Mouse (Mus musculus): Measurements from ENCODE around the gene Pcsk2. TPM values are rescaled to one million over a fixed set of nuclear protein-coding genes. Genes with fewer than 3 reads are reported as not detected.

Gene Pcsk2
- polyA plus RNA-seq, 1 experiment from 2014 or later, result 4.5 TPM

GRCm38 (mm10) chr2:143841536-143841935, 295.6 kb downstream of the Pcsk2 start:
- Histone ChIP-seq H3K27me3 (ENCODE audit: control insufficient read depth, insufficient read depth, low read length) (no peaks in the 10 kb centered on the region), H3K9ac (ENCODE audit: low read depth, low read length) (no peak overlapping the region), H3K27ac (ENCODE audit: low read depth, low read length) (no peak overlapping the region), H3K4me3 (ENCODE audit: low read depth, low read length) (no peak overlapping the region), H3K9me3 (ENCODE audit: control insufficient read depth, low read length) (no peaks in the 10 kb centered on the region), H3K4me1 (replicated peaks; ENCODE audit: control insufficient read depth, insufficient read depth, low read length) (no peaks in the 10 kb centered on the region), H3K36me3 (ENCODE audit: control insufficient read depth, insufficient read depth, low read length) (no peaks in the 10 kb centered on the region), H3K4me2 (replicated peaks; ENCODE audit: low read depth, low read length) (no peak overlapping the region)
- DNase-seq (ENCODE audit: low spot score), result no peak
- WGBS, result 85% methylated on average over 7 of the region's 7 CpGs
- no peak for ATAC-seq (ENCODE audit: low FRiP score)

DNA sequence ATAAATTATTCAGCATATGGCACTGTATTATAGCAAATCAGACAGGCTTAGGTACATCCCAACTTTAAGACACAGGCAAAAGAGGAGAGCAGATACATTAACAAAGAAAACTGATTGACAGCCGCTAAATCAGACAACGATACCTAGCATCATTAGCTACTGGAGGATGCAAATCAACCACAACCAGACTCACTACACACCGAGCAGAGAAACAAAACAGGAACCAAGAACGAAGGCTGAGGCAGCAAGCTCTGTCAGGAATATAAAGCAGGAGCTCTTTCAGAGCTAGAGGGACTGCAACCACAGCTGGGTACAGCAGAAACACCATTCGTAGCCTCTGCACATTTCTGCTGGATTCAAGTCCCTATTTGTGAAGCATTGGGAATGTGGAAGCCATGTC, 298.8 kb downstream of the Pcsk2 start:
- no peak overlapping the region for H3K4me3 ChIP-seq (ENCODE audit: low read depth, low read length)
- no peak for DNase-seq (ENCODE audit: low spot score)
- no peaks in the 10 kb centered on the region for H3K36me3 ChIP-seq (ENCODE audit: control insufficient read depth, insufficient read depth, low read length)

DNA sequence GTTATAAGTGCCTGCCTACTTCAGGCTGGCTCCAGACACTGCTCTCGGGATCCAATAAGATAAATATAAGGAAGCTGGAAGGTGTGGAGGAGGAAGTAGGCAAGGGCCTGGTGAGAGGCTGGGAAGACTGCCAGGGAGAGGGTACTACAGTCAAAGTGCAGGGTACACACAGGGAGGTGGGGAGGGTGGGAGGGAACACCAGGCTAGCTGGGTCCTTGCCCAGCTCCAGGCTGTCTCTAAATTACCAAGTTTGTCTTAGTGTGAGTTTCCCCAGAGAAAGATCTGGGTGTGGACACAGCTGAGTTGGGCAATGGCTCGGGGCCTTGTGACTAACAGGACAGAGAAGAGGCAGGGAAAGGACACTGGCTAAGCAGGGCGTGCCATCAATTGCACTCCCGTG, 300.8 kb downstream of the Pcsk2 start:
- H3K27ac ChIP-seq (ENCODE audit: low read depth, low read length), result no peak overlapping the region
- H3K4me1 ChIP-seq (replicated peaks; ENCODE audit: control insufficient read depth, insufficient read depth, low read length), result no peaks in the 10 kb centered on the region
- no peaks in the 10 kb centered on the region for H3K27me3 ChIP-seq (ENCODE audit: control insufficient read depth, insufficient read depth, low read length)
- no peak for DNase-seq (ENCODE audit: low spot score)
- H3K9ac ChIP-seq (ENCODE audit: low read depth, low read length), result no peak overlapping the region
- H3K36me3 ChIP-seq (ENCODE audit: control insufficient read depth, insufficient read depth, low read length), result no peaks in the 10 kb centered on the region
- no peaks in the 10 kb centered on the region for H3K9me3 ChIP-seq (ENCODE audit: control insufficient read depth, low read length)
- H3K4me3 ChIP-seq (ENCODE audit: low read depth, low read length), result no peak overlapping the region
- WGBS, result 77% methylated on average over 4 of the region's 4 CpGs
- ATAC-seq (ENCODE audit: low FRiP score), result no peak
- no peak overlapping the region for H3K4me2 ChIP-seq (replicated peaks; ENCODE audit: low read depth, low read length)

More for the DNA sequence above, 298.8 kb downstream of the Pcsk2 start:
- Histone ChIP-seq H3K27me3 (ENCODE audit: control insufficient read depth, insufficient read depth, low read length) (no peaks in the 10 kb centered on the region), H3K4me2 (replicated peaks; ENCODE audit: low read depth, low read length) (no peak overlapping the region), H3K9ac (ENCODE audit: low read depth, low read length) (no peak overlapping the region), H3K4me1 (replicated peaks; ENCODE audit: control insufficient read depth, insufficient read depth, low read length) (no peaks in the 10 kb centered on the region), H3K27ac (ENCODE audit: low read depth, low read length) (no peak overlapping the region), H3K9me3 (ENCODE audit: control insufficient read depth, low read length) (no peaks in the 10 kb centered on the region)
- no peak for ATAC-seq (ENCODE audit: low FRiP score)
- 82% methylated on average over 5 of the region's 5 CpGs for WGBS

DNA sequence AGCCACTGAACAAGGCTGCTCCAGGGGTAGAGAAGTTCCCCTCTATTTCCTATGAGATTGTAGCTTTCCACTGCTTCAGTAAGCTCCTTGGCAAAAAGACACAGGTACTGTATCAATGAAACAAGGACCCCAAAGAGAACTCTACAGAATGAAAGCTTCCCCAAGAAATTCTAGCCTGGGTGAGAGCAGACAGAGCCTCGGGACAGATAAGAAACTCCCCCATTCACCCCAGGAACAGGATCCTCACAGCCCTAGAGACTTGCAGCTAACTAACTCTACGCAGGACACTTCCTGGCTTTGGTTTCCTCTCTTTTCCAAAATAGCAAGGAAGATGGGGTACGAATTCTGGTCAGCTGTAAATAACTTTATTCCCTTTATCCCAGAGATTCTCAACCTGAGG, 301.3 kb downstream of the Pcsk2 start:
- Histone ChIP-seq H3K4me1 (replicated peaks; ENCODE audit: control insufficient read depth, insufficient read depth, low read length) (no peaks in the 10 kb centered on the region), H3K27me3 (ENCODE audit: control insufficient read depth, insufficient read depth, low read length) (no peaks in the 10 kb centered on the region), H3K9me3 (ENCODE audit: control insufficient read depth, low read length) (no peaks in the 10 kb centered on the region), H3K4me2 (replicated peaks; ENCODE audit: low read depth, low read length) (no peak overlapping the region), H3K27ac (ENCODE audit: low read depth, low read length) (no peak overlapping the region), H3K4me3 (ENCODE audit: low read depth, low read length) (no peak overlapping the region), H3K36me3 (ENCODE audit: control insufficient read depth, insufficient read depth, low read length) (no peaks in the 10 kb centered on the region), H3K9ac (ENCODE audit: low read depth, low read length) (no peak overlapping the region)
- WGBS, result 70% methylated on average over 3 of the region's 3 CpGs
- DNase-seq (ENCODE audit: low spot score) (no peak), ATAC-seq (ENCODE audit: low FRiP score) (no peak)

DNA sequence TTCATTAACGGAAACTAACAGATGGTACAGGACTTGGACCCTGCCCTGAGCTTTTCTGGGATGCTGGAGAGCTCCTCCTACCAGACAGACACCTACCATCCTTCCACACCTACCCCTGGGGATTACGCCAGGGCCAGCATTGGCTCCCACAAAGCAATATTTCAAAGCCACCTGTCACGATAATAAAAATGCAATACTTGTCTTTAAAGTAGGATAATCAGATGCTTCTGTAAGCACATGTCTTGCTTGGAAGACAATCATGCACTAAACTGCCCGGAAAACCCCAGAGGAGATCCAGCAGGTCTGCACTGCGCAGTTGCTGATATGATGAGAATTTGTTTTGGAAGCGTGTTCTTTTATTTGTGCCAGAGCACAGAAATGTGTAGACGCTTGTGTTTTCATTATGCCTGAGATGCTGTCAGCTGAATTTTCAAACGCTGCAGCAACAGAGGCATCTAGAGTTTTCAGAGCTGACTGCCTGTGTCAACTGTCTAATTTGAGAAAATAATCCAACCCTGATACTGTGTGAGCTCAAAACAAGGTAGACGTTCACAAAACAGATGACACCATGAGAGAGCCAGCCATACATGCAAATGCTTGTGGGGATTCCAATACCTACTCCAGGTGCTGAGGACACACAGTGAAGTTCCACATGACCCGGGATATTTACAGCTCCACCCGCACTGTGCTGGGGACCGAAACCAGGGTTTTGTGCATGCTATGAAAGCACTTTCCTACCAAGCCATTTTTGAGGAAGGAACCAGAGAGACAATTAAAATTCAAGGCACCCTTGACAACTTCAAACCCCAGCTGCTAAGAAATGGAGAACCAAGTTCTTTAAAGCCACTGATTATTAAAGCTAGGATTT, 305.6 kb downstream of the Pcsk2 start:
- H3K36me3 ChIP-seq (ENCODE audit: control insufficient read depth, insufficient read depth, low read length), result no peaks in the 10 kb centered on the region
- H3K4me2 ChIP-seq (replicated peaks; ENCODE audit: low read depth, low read length), result no peak overlapping the region
- no peak overlapping the region for H3K27ac ChIP-seq (ENCODE audit: low read depth, low read length)
- ATAC-seq (ENCODE audit: low FRiP score) (no peak), DNase-seq (ENCODE audit: low spot score) (no peak)
- H3K27me3 ChIP-seq (ENCODE audit: control insufficient read depth, insufficient read depth, low read length), result no peaks in the 10 kb centered on the region
- H3K4me1 ChIP-seq (replicated peaks; ENCODE audit: control insufficient read depth, insufficient read depth, low read length), result no peaks in the 10 kb centered on the region
- 83% methylated on average over 12 of the region's 12 CpGs for WGBS
- H3K4me3 ChIP-seq (ENCODE audit: low read depth, low read length), result no peak overlapping the region
- H3K9me3 ChIP-seq (ENCODE audit: control insufficient read depth, low read length), result no peaks in the 10 kb centered on the region
- no peak overlapping the region for H3K9ac ChIP-seq (ENCODE audit: low read depth, low read length)

GRCm38 (mm10) chr2:143852295-143853275, 306.6 kb downstream of the Pcsk2 start:
- Histone ChIP-seq H3K27ac (ENCODE audit: low read depth, low read length) (no peak overlapping the region), H3K4me2 (replicated peaks; ENCODE audit: low read depth, low read length) (no peak overlapping the region), H3K36me3 (ENCODE audit: control insufficient read depth, insufficient read depth, low read length) (no peaks in the 10 kb centered on the region), H3K4me1 (replicated peaks; ENCODE audit: control insufficient read depth, insufficient read depth, low read length) (no peaks in the 10 kb centered on the region), H3K9me3 (ENCODE audit: control insufficient read depth, low read length) (no peaks in the 10 kb centered on the region), H3K27me3 (ENCODE audit: control insufficient read depth, insufficient read depth, low read length) (no peaks in the 10 kb centered on the region), H3K4me3 (ENCODE audit: low read depth, low read length) (no peak overlapping the region), H3K9ac (ENCODE audit: low read depth, low read length) (no peak overlapping the region)
- no peak for DNase-seq (ENCODE audit: low spot score)
- 71% methylated on average over 18 of the region's 18 CpGs for WGBS
- no peak for ATAC-seq (ENCODE audit: low FRiP score)

- no peak for ATAC-seq (ENCODE audit: low FRiP score)
- H3K36me3 ChIP-seq (ENCODE audit: control insufficient read depth, insufficient read depth, low read length), result no peaks in the 10 kb centered on the region
- no peak overlapping the region for H3K9ac ChIP-seq (ENCODE audit: low read depth, low read length)
- H3K4me1 ChIP-seq (replicated peaks; ENCODE audit: control insufficient read depth, insufficient read depth, low read length), result no peaks in the 10 kb centered on the region
- H3K27me3 ChIP-seq (ENCODE audit: control insufficient read depth, insufficient read depth, low read length), result no peaks in the 10 kb centered on the region
- no peak overlapping the region for H3K4me2 ChIP-seq (replicated peaks; ENCODE audit: low read depth, low read length)
- H3K27ac ChIP-seq (ENCODE audit: low read depth, low read length), result no peak overlapping the region
- 80% methylated on average over 4 of the region's 4 CpGs for WGBS
- no peak for DNase-seq (ENCODE audit: low spot score)
- H3K4me3 ChIP-seq (ENCODE audit: low read depth, low read length), result no peak overlapping the region
- H3K9me3 ChIP-seq (ENCODE audit: control insufficient read depth, low read length), result no peaks in the 10 kb centered on the region
Measured at GRCm38 (mm10) chr2:143853447-143853846, 307.5 kb downstream of the Pcsk2 start.

DNA sequence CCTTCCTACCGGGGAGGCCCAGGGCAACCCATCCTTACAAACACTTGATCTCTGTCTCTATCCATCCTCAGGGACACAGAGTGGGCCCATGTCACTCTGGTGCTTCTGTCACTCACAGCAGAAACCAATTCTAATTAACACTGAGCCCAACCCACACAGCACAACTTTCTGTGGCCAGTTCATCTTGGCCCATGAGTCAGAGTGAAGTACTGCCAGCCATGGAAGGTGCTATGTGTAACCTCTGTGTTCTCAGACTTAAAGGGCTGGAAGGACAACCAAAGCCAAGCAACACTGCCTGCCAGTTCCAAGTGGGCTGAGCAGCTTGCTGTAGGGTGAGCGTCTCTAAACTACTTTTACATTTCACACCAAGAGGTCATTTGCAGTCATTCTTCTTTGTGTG, 313.2 kb downstream of the Pcsk2 start:
- Histone ChIP-seq H3K9ac (ENCODE audit: low read depth, low read length) (no peak overlapping the region), H3K27me3 (ENCODE audit: control insufficient read depth, insufficient read depth, low read length) (peaks cover 4% of the 10 kb centered on the region; the same call in 1 of the 2 replicates), H3K4me3 (ENCODE audit: low read depth, low read length) (no peak overlapping the region), H3K9me3 (ENCODE audit: control insufficient read depth, low read length) (no peaks in the 10 kb centered on the region), H3K36me3 (ENCODE audit: control insufficient read depth, insufficient read depth, low read length) (no peaks in the 10 kb centered on the region), H3K4me2 (replicated peaks; ENCODE audit: low read depth, low read length) (no peak overlapping the region), H3K4me1 (replicated peaks; ENCODE audit: control insufficient read depth, insufficient read depth, low read length) (no peaks in the 10 kb centered on the region), H3K27ac (ENCODE audit: low read depth, low read length) (no peak overlapping the region)
- DNase-seq (ENCODE audit: low spot score) (no peak), ATAC-seq (ENCODE audit: low FRiP score) (no peak)
- 88% methylated on average over 2 of the region's 2 CpGs for WGBS
